Mouse (Mus musculus) midbrain, embryonic 12.5 days (tissue): ENCODE data around the gene Litaf. TPM values are rescaled to one million over a fixed set of nuclear protein-coding genes. Genes with fewer than 3 reads are reported as not detected.
"Not testable (repeated sequence)": the region's sequence is repeated elsewhere in the genome, so short reads cannot be mapped to it uniquely, and the experiment has no call there.

ENCODE experiments used
- ATAC-seq: fragments of 200-750 bp; cut with Nextera tagmentation; 2 replicates; pipeline ENCODE4 v1.8.0; 2017; ENCODE audit warnings: low read depth, moderate TSS enrichment, moderate library complexity; ENCODE audit not compliant: low FRiP score
- H3K27ac ChIP-seq: fragments of 300-500 bp; sonication (generic); replicated peaks from 2 replicates; pipeline ENCODE4 v1.5.1; 2016; ENCODE audit warnings: mild to moderate bottlenecking
- H3K27me3 ChIP-seq: fragments of 300-500 bp; sonication (generic); 2 replicates; pipeline ENCODE4 v1.6.1; 2016; ENCODE audit warnings: mild to moderate bottlenecking
- H3K36me3 ChIP-seq: fragments of 300-500 bp; sonication (generic); 2 replicates; pipeline ENCODE4 v1.6.1; 2016
- H3K4me1 ChIP-seq: fragments of 300-500 bp; sonication (generic); 2 replicates; pipeline ENCODE4 v1.6.1; 2016
- H3K4me2 ChIP-seq: fragments of 300-500 bp; sonication (generic); replicated peaks from 2 replicates; pipeline ENCODE4 v1.6.1; 2016; ENCODE audit warnings: mild to moderate bottlenecking, moderate library complexity
- H3K4me3 ChIP-seq: fragments of 300-500 bp; sonication (generic); 2 replicates; pipeline ENCODE4 v1.5.1; 2016; ENCODE audit warnings: mild to moderate bottlenecking
- H3K9ac ChIP-seq: fragments of 300-500 bp; sonication (generic); replicated peaks from 2 replicates; pipeline ENCODE4 v1.6.1; 2016; ENCODE audit warnings: mild to moderate bottlenecking, moderate library complexity
- H3K9me3 ChIP-seq: fragments of 300-500 bp; sonication (generic); 2 replicates; pipeline ENCODE4 v1.6.1; 2016; ENCODE audit warnings: mild to moderate bottlenecking
- WGBS: fragments of 180-500 bp; shearing (Covaris S2); methylation state at CpG from one replicate; pipeline ENCODE4 v1.1.7; 2016; 5-methylcytosine and 5-hydroxymethylcytosine counted together
- polyA plus RNA-seq: library from polyadenylated mRNA; unstranded; fragments of >200 nt; fragmentation: Nextera tagmentation; extraction: Ambion mirVana; gene quantifications from 2 replicates; pipeline ENCODE4 v1.2.1, GENCODE M21; 2016

The Litaf gene
- polyA plus RNA-seq, 1 experiment from 2014 or later: 42.4 TPM

- not testable (repeated sequence) for H3K9ac ChIP-seq, H3K9me3 ChIP-seq, H3K4me2 ChIP-seq, H3K4me3 ChIP-seq, H3K27ac ChIP-seq, H3K27me3 ChIP-seq, ATAC-seq
- Histone ChIP-seq H3K36me3 (peaks cover 11% of the 10 kb centered on the region), H3K4me1 (peaks cover 32% of the 10 kb centered on the region)
- 97% methylated on average over 12 of the region's 12 CpGs for WGBS
Measured at GRCm38 (mm10) chr16:10958307-10958706, 107.7 kb downstream of the Litaf start.

- Histone ChIP-seq H3K27me3 (no peaks in the 10 kb centered on the region), H3K4me1 (peaks cover 32% of the 10 kb centered on the region), H3K9ac (no peak overlapping the region), H3K4me3 (no peak overlapping the region), H3K9me3 (no peaks in the 10 kb centered on the region), H3K27ac (no peak overlapping the region), H3K4me2 (no peak overlapping the region), H3K36me3 (peaks cover 6% of the 10 kb centered on the region; the same call in 1 of the 2 replicates)
- ATAC-seq: no peak
- 75% methylated on average over 3 of the region's 3 CpGs for WGBS
Measured at GRCm38 (mm10) chr16:10957794-10958193, 108.2 kb downstream of the Litaf start.

- no peak overlapping the region for H3K9ac ChIP-seq
- ATAC-seq: peak; percentile 70
- H3K4me2 ChIP-seq: no peak overlapping the region
- no peaks in the 10 kb centered on the region for H3K9me3 ChIP-seq
- H3K27ac ChIP-seq: peak overlapping the region; percentile 54
- WGBS: 67% methylated on average over 8 of the region's 8 CpGs
- no peak overlapping the region for H3K4me3 ChIP-seq
- H3K36me3 ChIP-seq: peaks cover 5% of the 10 kb centered on the region; the same call in 1 of the 2 replicates
- H3K27me3 ChIP-seq: no peaks in the 10 kb centered on the region
- H3K4me1 ChIP-seq: peaks cover 32% of the 10 kb centered on the region
Measured at GRCm38 (mm10) chr16:10956938-10957685, 108.8 kb downstream of the Litaf start.

- Histone ChIP-seq H3K27ac (no peak overlapping the region), H3K9me3 (no peaks in the 10 kb centered on the region)
- 90% methylated on average over 4 of the region's 4 CpGs for WGBS
Measured at GRCm38 (mm10) chr16:10955078-10955477, 110.9 kb downstream of the Litaf start.

GRCm38 (mm10) chr16:10952881-10953280, 113.1 kb downstream of the Litaf start:
- ATAC-seq: no peak
- H3K4me2 ChIP-seq: no peak overlapping the region
- H3K27ac ChIP-seq: no peak overlapping the region
- 86% methylated on average over 3 of the region's 3 CpGs for WGBS
- H3K36me3 ChIP-seq: no peaks in the 10 kb centered on the region
- no peaks in the 10 kb centered on the region for H3K27me3 ChIP-seq
- H3K9ac ChIP-seq: no peak overlapping the region
- no peak overlapping the region for H3K4me3 ChIP-seq
- no peaks in the 10 kb centered on the region for H3K9me3 ChIP-seq
- H3K4me1 ChIP-seq: peaks cover 16% of the 10 kb centered on the region

More at GRCm38 (mm10) chr16:10955078-10955477, 110.9 kb downstream of the Litaf start:
- Histone ChIP-seq H3K4me3 (no peak overlapping the region), H3K9ac (no peak overlapping the region), H3K36me3 (no peaks in the 10 kb centered on the region), H3K4me2 (no peak overlapping the region), H3K4me1 (peaks cover 32% of the 10 kb centered on the region), H3K27me3 (no peaks in the 10 kb centered on the region)
- no peak for ATAC-seq

- no peak overlapping the region for H3K4me2 ChIP-seq
- no peak overlapping the region for H3K4me3 ChIP-seq
- ATAC-seq: no peak
- peaks cover 9% of the 10 kb centered on the region for H3K4me1 ChIP-seq
- no peaks in the 10 kb centered on the region for H3K9me3 ChIP-seq
- no peak overlapping the region for H3K27ac ChIP-seq
- no peaks in the 10 kb centered on the region for H3K27me3 ChIP-seq
- H3K36me3 ChIP-seq: no peaks in the 10 kb centered on the region
- 60% methylated on average over 2 of the region's 2 CpGs for WGBS
- H3K9ac ChIP-seq: no peak overlapping the region
Measured at GRCm38 (mm10) chr16:10952071-10952470, 113.9 kb downstream of the Litaf start.

- Histone ChIP-seq H3K9ac (no peak overlapping the region), H3K27me3 (no peaks in the 10 kb centered on the region), H3K27ac (no peak overlapping the region), H3K4me1 (peaks cover 4% of the 10 kb centered on the region), H3K9me3 (no peaks in the 10 kb centered on the region), H3K36me3 (no peaks in the 10 kb centered on the region), H3K4me3 (no peak overlapping the region), H3K4me2 (no peak overlapping the region)
- no peak for ATAC-seq
- WGBS: 9% methylated on average over 3 of the region's 3 CpGs
Measured at GRCm38 (mm10) chr16:10951581-10951980, 114.4 kb downstream of the Litaf start.

GRCm38 (mm10) chr16:10950539-10950938, 115.4 kb downstream of the Litaf start:
- no peak overlapping the region for H3K4me3 ChIP-seq
- WGBS: 87% methylated on average over 9 of the region's 9 CpGs
- no peak overlapping the region for H3K4me2 ChIP-seq
- no peak overlapping the region for H3K27ac ChIP-seq
- ATAC-seq: no peak
- H3K9me3 ChIP-seq: no peaks in the 10 kb centered on the region
- no peak overlapping the region for H3K9ac ChIP-seq
- no peaks in the 10 kb centered on the region for H3K36me3 ChIP-seq
- no peaks in the 10 kb centered on the region for H3K27me3 ChIP-seq
- no peaks in the 10 kb centered on the region for H3K4me1 ChIP-seq

- Histone ChIP-seq H3K4me2 (no peak overlapping the region), H3K9me3 (no peaks in the 10 kb centered on the region), H3K27me3 (no peaks in the 10 kb centered on the region), H3K27ac (no peak overlapping the region), H3K4me3 (no peak overlapping the region), H3K4me1 (no peaks in the 10 kb centered on the region), H3K9ac (no peak overlapping the region), H3K36me3 (no peaks in the 10 kb centered on the region)
- WGBS: 27% methylated on average over 3 of the region's 3 CpGs
- ATAC-seq: no peak
Measured at GRCm38 (mm10) chr16:10947724-10948123, 118.2 kb downstream of the Litaf start.

- WGBS: 86% methylated on average over 7 of the region's 7 CpGs
Measured at GRCm38 (mm10) chr16:10945381-10946127, 120.4 kb downstream of the Litaf start.

GRCm38 (mm10) chr16:10944545-10944944, 121.4 kb downstream of the Litaf start:
- no peaks in the 10 kb centered on the region for H3K27me3 ChIP-seq
- H3K9me3 ChIP-seq: no peaks in the 10 kb centered on the region
- H3K4me2 ChIP-seq: no peak overlapping the region
- H3K27ac ChIP-seq: no peak overlapping the region
- H3K4me1 ChIP-seq: no peaks in the 10 kb centered on the region
- 84% methylated on average over 7 of the region's 7 CpGs for WGBS
- H3K9ac ChIP-seq: no peak overlapping the region
- no peak for ATAC-seq
- no peak overlapping the region for H3K4me3 ChIP-seq
- H3K36me3 ChIP-seq: no peaks in the 10 kb centered on the region

More at GRCm38 (mm10) chr16:10945381-10946127, 120.4 kb downstream of the Litaf start:
- H3K9me3 ChIP-seq: no peaks in the 10 kb centered on the region
- no peak for ATAC-seq
- no peak overlapping the region for H3K27ac ChIP-seq
- no peak overlapping the region for H3K4me3 ChIP-seq
- H3K27me3 ChIP-seq: no peaks in the 10 kb centered on the region
- no peaks in the 10 kb centered on the region for H3K36me3 ChIP-seq
- H3K9ac ChIP-seq: no peak overlapping the region
- no peak overlapping the region for H3K4me2 ChIP-seq
- no peaks in the 10 kb centered on the region for H3K4me1 ChIP-seq

GRCm38 (mm10) chr16:10943257-10943656, 122.7 kb downstream of the Litaf start:
- no peak for ATAC-seq
- H3K27ac ChIP-seq: no peak overlapping the region
- no peaks in the 10 kb centered on the region for H3K9me3 ChIP-seq
- no peaks in the 10 kb centered on the region for H3K36me3 ChIP-seq
- H3K9ac ChIP-seq: no peak overlapping the region
- H3K4me1 ChIP-seq: no peaks in the 10 kb centered on the region
- no peaks in the 10 kb centered on the region for H3K27me3 ChIP-seq
- no peak overlapping the region for H3K4me2 ChIP-seq
- H3K4me3 ChIP-seq: no peak overlapping the region
- 79% methylated on average over 5 of the region's 5 CpGs for WGBS
